Mouse (Mus musculus): ENCODE results near the gene Slc11a2.
"Not testable (repeated sequence)": the region's sequence is repeated elsewhere in the genome, so short reads cannot be mapped to it uniquely, and the experiment has no call there.

Slc11a2 gene

DNA sequence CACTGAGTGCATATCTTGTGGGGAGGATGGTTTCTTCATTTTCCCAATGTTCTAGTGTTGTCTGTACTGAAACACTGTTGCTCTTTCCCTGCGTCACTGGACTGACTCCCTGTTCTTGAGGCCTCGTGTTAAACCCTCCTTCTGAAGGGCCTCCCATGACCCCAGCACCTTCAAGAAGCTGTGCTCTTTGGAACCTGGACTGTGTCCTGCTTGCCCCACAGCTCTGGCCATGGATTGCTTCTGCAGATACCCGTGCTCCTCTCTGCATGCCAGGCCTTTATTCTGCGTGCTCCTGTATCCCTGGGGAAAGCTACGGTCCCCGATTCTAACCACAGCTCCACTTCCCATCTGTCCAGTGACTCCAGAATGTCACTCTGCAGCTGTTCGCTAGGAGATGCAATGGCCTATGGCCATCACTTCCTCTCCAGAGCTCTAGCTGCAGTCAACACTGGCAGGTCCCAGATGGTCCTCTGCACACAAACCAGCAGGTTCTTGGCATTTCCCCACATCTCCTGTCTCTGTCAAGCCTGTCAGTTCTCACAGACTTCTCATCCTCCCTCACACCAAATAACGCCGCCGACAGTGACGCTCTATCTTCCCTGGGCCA is 5.2 kb upstream of the Slc11a2 start:
- DNase-seq, result peak; percentile 59

DNA sequence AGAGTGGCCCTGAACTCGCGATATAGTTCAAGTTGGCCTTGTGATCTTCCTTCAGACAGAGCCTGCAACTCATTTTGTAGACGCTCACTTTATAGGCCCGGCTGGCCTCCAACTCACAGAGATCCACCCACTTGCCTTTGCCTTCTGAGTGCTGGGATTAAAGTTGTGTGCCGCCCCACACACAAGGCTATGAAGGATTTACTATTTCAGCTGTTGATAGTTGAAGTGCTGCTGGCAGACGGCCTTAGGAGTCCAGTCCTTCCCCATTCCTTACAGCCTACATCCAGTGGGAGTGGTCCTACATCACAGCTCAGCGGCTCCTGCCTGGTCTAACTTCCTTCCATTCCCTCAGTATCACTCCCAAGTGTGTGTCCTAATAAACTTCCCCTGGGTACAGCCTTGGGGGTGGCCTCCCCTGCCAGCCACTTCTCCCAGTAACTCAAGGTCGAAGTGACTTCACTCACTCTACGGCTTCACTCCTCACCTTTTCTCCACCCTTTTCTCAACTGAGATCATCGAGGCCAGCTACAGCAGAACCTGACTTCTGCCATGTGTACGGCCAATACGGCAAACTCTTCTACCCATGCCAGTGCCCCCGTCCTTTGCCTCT is 3.5 kb upstream of the Slc11a2 start:
- DNase-seq, result no peak

DNA sequence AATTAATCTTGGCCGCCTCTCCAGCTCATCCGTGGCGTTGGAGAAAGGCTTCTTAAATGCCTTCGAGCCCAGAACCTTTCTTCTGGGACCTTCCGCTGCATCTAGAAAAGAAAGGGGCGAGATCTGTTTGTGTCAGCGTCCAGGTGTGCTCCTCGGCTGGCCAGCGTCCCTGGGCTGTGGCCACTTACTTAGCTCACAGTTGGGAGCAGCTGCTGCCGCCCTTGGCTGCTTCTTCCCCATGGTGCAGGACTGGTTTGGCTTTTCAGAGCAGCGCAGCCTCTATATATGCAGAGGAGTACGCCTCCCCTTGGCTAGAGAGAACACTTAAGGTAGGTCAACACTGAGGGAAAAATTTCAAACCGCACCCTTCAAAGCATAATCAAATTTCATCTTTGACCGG is 956 bp downstream of the Slc11a2 start:
- no peak for DNase-seq

DNA sequence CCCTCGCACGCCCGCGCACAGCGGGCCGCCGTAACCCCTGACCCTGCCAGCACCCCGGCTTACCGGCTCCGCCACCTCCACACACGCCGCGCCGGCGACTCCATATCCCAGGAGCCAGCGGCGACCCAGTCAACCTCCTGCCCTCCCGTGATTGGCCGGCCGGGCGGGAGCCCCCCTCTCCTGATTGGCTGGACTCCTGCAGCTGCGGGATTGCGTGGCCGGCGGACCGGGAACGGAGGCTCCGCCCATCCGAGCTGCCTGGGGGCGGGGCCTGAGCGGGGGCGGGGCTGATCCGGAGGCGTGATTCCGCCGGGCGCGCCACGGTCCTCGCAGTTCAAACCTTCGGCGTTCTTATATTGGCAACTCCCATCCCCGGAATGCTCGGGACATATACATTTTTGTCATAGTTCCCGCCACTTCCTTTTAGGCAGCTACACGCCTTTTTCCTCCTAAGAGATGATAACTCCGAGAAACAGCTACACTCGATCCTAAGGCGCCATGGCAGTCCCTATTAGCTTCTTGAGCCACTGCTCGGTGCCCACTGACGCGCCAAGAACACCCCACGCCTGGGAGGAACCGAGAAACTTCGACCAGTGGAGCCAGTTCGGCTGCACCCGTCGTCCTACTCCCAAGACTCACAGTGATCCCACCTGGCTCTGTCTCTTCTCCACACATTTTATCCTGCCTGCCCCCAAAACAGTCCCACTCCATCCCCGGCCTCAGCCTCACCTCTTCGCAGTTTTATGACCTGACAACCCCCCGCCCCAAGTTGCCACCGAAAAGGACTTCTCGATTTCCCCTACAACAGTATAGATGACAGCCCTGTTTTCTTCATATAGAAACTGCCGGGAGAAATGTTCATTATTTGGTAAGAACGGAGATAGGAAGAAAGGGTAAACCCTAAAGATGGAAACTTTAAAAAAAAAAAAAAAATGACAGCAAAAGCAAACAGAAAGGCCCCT is 1.7 kb downstream of the Slc11a2 start:
- peak; percentile 96 for DNase-seq

DNA sequence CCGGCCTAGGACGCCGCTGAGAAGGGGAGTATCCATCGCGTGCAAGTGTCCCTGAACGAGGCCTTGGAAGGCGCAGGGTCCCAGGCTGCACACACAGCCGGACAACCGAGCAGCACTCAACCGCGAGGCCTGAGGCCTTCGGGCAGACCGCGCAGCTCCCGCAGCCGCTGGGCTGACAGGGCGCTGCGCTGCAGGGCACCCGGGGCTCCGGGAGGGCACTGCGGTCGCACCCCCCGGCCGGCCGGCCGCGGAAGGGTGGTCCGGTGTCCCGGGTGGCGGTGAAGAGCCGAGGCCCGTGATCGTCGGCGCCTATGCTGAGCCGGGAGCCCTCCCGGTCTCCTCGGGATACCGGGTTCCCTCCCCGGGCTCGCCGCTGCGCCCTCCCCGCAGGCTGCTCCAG is 2.4 kb downstream of the Slc11a2 start:
- no peak for DNase-seq

DNA sequence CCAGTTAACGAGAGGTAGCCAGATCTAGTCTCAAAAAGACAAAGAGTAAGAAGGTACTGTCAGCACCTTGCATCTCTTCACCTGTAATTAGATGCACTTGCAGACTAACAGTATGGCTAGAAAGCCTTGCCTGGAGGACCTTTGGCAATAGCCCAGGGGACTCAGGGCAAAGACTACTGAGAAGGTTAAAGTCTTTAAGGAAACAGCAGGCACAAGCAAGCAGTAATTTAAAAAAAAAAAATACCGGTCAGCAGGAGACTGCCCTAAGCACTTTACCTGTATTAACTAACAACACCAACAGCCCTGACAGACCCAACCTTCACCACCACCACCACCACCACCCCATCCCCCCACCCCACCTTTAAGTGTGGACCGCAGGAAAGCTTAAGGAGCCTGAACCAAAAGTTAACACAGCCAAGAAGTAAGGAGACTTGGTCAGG is 3.1 kb downstream of the Slc11a2 start, which contains the start of gene Gm5475:
Gene Gm5475, plus strand, starts transcription at position 390 of the 440 bp plus-strand sequence.
- DNase-seq, result not testable (repeated sequence)

DNA sequence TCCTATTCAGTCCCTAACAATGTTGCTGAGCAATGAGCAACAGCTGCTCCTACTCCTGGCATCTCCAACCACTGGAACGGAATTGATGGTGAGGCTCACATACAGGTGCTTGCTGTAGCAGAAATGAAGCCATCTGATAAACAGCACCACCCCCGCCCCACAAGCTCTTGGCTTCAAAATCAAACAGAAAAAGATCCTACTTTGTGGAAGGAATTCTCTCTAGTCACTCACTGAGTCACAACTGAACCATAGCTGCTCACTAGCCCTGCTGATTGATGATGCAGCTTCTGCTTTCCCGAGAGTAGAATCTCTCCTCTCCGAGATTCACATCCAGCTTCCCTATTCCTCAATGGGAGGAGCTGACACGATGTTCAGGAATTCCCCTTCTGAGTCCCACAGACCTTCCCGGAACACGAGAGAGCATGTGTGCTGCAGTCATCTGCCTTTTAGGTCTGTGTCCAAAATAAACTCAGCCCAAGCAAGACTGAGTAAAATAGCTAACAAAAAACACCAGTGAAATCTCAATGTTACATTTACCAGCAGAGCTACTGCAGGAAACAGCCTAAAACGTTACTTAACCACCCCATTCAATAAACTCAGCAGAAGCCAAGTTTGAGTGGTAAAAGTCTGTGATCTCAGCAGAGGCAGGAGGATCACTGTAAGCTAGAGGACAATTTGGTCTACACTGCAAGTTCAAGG is 3.7 kb downstream of the Slc11a2 start:
- no peak for DNase-seq

DNA sequence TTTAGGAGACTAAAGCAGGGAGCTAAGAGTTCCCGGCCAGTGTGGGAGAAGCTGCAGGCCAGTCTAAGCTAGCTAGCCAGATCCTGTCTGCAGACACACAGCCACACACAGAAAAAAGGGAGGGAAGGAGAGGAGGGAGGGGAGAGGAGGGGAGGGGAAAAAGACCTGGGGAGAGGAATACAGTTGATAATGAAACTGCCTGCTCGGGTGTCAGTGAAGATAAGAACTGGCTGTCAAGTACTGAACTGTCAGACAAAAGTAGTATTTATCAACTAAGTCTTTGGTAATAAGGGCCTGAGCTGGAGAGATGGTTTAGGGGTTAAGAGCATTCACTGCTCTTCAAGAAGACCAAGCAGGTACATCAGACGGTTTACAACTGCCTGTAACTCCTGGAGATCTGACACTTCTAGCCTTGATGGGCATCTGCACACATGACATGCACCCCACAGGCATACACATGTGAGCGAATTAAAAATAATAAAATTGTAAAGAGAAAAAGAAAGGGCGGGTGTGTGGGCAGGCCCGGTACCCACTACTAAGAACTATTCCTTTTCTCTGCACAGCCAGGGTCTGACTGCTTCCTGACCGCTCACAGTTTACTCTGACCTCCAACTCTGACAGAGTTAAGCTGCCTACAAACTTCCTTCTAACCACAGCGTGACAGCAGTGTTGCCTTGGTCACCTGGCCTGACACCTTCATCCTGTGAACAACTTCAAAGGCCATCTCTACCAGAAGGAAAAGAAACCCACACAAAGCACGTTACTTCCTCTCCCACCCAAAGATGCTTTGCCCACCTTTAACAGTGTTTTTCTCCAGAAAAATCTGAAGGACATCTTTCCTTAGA is 4.7 kb downstream of the Slc11a2 start:
- DNase-seq, result no peak

DNA sequence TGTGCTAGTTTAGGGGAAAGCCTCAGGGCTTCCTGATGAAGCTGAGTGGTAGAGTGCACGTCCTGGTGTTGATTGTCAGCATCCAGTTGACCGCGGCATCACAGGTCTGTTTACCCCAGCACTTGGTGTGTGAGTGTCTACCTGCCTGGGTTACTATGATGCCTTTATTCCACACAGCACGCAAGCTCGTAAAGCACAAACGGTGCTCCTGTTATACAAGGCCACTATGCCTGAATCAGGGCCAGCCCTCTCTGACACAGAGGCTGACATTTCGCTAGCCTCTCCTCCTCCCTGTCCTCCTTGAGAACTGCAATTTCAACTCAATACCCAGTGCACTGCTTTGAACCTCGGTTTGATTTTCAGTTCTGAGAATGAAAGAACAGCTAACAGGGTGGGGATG is 5.6 kb downstream of the Slc11a2 start:
- no peak for DNase-seq

DNA sequence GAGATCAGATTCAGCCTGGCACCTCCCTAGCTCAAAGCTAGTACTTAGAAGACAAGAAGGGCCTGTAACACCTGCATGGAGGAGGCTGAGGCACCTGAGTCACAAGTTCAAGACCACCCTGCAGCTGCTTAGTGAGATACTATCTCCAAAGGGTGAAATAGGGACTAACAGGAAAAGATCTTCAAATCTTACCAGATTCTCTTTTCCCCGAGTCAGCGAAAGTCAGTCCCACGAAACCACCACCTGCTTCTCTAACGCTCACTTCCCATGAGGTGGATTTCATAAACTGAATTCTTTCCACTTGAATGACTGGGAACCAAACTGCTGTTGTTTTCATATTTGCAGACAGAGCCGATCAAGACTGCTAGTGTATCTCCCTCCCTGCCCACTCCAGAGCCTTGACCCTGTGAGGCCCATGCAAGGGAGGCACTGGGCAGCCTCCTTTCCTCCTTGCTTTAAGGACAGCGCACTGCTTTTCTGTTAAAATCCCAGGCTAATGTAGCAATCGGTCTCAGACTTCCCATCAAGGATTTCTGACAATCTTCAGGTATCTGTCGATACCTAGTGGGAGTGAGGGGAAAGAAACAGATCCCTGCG is 6.9 kb downstream of the Slc11a2 start:
- no peak for DNase-seq

DNA sequence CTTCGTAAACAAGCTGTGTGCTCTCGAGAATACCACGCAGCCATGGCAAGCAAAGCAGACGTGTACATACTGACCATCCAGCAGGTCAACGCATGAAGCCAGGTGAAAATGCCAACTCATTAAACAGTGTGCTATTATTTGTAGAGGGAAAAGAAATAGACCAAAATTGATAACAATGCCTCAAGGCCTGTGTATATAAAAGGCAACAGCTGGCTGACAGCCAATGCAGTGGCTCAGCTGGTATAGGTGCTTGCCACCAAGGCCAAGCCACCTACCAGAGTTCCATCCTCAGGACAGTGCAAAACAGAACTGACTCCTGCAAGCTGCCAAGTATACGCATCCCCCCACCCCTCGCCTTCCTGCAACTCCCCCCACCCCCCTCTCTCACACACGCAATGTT is 9.2 kb downstream of the Slc11a2 start:
- no peak for DNase-seq

DNA sequence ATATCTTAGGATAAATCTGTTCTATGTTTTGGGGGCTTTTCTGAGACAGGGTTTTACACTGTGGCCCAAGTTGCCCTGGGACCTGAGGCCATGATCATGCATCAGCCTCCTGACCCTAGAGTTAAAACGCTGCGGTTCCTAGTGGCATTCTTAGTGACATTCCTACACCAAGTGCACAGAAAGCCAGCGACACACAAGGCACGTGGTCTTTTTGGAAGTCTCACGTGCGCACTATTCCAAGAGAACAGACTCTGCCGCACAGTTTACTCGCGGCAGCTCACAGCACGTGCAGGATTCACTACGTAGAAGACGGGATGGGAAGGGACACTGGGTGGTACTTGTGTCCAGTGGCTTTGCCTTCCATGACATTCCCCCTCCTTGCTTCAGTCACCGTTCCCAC is 9.9 kb downstream of the Slc11a2 start:
- no peak for DNase-seq

DNA sequence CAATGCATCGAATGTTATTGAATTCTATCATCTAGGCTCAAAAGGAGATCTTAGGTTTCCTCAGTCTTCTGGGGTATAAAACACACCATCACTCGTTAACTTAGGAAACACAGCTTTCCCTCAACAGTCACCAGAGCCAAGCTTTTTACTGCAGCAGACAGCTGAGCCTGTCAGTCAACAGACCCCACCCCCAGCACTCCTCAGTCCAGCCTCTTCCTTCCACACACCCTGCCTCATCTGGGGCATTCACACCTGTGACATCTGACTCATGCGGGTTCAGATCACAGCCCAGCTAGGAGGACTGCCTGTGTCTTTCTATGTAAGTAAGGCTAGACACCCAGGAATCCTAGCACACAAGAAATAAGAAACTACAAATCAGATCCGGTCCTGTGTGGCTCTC is 10.9 kb downstream of the Slc11a2 start:
- DNase-seq, result no peak

DNA sequence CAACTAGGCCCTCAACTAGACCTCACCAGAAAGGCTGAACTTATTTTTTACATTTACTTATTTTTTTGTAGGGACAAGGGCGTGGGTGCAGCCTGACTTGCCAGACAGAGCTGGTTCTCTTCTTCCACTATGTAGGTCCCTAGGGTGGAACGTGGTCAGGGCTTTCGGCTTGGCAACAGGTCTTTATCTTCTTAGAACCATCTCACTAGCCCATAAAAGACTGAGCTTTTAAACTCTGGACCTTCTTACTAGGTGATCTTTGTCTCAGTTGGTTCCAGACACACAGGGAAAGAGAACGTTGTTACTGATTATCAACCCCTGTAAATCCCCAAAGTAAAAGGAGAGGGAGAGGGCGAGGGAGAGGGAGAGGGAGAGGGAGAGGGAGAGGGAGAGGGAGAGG is 11.6 kb downstream of the Slc11a2 start:
- no peak for DNase-seq

DNA sequence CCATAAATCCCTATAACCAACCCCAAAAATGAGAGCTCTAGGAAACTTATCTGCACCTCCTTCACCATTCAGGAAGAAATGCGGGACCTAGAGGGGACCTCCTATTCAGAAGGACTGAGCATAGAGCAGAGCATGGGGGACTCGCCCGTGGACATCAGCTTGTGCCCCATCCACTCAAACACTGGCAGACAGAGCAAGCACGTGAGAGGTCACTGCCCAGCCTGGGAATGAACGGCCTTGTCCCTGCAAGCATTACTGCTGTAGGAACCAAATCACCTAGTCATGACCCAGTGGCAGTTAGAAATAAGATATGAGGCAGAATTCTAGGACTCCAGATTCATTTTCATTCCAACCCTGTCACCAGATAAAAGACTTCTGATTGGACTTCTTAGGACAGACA is 13.1 kb downstream of the Slc11a2 start:
- DNase-seq, result no peak

DNA sequence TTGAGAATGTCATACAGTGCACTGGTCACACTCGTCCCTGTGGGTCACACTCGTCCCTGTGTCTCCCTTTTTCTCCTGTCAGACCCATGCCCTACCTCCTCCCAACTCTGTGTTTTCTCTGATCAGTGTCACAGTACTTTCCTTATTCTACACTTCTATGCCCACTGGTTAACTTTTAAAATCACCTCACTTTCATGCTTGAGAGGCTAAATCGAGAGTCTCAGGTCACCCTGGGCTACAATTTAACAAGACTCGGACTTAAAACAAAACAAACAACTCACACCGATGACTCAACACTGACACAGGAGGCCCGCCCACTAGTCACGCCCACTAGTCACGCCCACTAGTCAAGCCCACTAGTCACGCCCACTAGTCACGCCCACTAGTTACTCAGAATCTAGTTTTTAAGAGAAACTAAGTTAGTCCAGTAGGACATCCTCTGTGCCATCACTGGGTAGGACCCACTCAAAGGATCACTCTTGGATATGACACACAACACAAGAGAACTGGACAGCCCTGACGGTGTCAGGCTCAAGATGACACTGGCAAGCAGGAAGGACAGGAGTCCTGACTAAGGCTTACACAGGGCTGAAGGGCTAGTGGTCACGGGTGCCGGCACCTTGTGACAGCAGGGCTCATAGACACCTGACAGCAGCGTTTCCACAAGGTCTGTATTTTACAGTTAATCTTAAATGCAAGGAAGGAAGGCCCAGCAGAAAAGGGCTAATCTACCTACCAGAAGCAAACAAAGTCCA is 13.8 kb downstream of the Slc11a2 start:
- DNase-seq, result no peak

DNA sequence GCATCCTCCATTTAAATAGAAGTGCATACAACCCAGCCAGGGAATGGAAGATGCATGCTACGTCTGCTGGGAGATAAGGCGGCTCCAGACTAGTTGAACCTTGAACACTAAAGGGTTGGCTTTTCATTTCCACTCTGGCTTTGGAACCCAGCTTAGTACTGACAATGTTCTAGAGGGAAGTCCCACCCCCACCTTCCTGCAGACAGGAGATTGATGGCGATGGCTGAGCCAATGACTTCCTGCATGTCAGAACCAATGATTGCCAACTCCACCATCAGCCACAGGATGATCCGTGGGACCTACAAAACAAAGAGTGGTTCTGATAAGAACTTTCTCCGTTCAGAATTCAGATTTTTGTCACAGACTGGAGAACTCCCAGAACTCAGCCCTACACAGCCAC is 18.8 kb downstream of the Slc11a2 start:
- DNase-seq, result no peak

DNA sequence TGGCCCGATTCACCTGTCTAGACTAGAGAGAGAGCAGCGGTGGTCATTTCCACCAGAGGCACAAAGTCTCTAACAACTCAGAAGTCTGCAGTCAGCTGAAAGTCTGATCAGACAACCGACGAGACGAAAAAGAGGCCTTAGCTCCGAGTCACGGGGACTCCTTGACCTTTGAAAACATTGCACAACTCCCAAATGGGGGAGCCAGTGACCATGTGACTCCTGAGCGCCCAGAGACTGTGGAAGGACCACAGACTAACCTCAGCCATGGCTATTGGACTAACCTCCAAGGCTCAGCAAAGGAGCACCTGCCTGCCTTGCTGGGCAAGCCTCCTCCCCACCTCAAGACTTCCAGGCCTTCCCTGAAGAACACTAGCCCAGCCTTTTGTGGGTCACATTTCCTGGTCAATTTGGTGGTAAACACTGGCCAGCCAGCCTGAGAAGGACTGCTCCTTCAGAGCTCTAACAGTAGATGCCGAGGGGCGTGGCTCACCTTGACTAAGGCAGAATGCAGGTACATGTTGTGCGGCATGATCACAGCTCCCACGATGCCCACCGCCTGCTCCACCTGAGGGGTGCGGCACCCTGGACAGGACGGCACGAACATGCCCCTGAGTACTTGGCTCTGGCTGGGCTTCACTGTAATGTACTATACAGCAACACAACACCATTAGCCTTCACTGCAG is 21.4 kb downstream of the Slc11a2 start:
- DNase-seq, result no peak

DNA sequence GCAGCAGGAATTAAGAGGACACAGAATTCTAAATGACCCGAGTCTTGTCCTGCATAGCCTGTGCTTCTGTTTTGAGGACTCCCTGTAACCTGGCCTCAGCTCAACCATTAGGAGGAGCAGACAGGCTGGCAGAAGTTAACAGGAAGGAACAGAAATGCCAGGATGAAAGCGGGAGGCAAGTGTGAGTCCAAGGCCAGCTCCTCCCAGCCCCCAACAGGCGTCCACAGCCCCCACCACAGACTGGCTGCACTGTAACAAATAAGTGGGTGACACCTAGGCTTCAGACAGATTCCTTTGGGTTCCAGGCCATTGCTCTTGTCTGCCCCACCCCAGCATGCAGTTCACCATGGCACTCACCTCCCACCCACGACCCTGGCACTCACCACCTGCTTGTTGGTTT is 22.1 kb downstream of the Slc11a2 start:
- no peak for DNase-seq

DNA sequence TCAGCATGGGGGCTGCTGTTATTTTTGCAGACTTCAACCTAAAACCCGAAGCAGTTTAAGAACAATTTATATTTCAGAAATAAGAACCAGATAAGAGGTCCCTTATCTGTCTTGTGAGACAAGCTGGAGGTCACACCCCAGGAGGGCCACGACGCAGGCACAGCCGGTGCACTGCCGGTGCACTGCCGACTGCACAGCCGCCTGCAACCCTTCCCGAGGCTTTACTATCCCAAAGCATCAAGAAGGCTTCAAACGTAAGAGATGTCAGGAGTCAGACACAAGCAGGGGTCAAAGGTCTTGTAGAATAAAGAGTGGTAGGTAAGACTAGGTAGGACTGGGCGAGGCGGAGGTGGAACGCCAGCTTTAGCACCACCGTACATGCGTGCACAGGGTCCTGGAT is 22.5 kb downstream of the Slc11a2 start:
- DNase-seq, result no peak
